ENCODE assay signal across 10 mouse cellular contexts in genomic region chr7:72711193-72712131, GRCm38 (mm10).
DNase-seq lines count a peak whose midpoint lies in the region; ATAC-seq and TF ChIP-seq lines count a peak whose summit lies in the region.
"Had no signal": no experiment of that assay in that cellular context is flagged by ENCODE, and none has a peak within 500 bp of the region (broad histone marks: within the 10 kb centered on the region; RNA-seq: fewer than 3 reads in every experiment).

No protein-coding gene starts in this region.

- H3K27ac ChIP-seq in heart, adult 2 months = no peak overlapping the region
- H3K27ac ChIP-seq in heart, embryonic 10.5 days = no peak overlapping the region
- H3K27ac ChIP-seq in heart, postnatal 0 days (ENCODE audit: low read depth) = no peak overlapping the region
- H3K27ac ChIP-seq in lung, embryonic 15.5 days = no peak overlapping the region
- no peak overlapping the region for H3K27ac ChIP-seq in forebrain, embryonic 11.5 days (ENCODE audit: low read depth, low read length)
- H3K27ac ChIP-seq: liver, embryonic 14.5 days had no signal

- no peak overlapping the region for H3K4me2 ChIP-seq in heart, postnatal 0 days (ENCODE audit: low read depth, low read length)
- H3K4me2 ChIP-seq in lung, embryonic 15.5 days = no peak overlapping the region
- H3K4me2 ChIP-seq in forebrain, embryonic 11.5 days (ENCODE audit: low read depth, low read length, severe bottlenecking) = no peak overlapping the region

- no peak for TF ChIP-seq EP300 in heart, adult 2 months (IDR thresholded peaks at IDR 0.05; ENCODE audit: insufficient read depth, low read depth, low read length)
- TF ChIP-seq EP300 in heart, postnatal 0 days (IDR thresholded peaks at IDR 0.05; ENCODE audit: low read depth) = no peak

- TF ChIP-seq CTCF in heart, adult 2 months (IDR thresholded peaks at IDR 0.05) = no peak
- TF ChIP-seq CTCF in heart, postnatal 0 days (IDR thresholded peaks at IDR 0.05; ENCODE audit: low read depth) = peak; percentile 9

- intact Hi-C loops in heart, adult 2 months (cut with DNase I) = no loop called here

- no peaks in the 10 kb centered on the region for H3K27me3 ChIP-seq in heart, adult 2 months (ENCODE audit: control insufficient read depth, insufficient read depth, low read length)
- no peaks in the 10 kb centered on the region for H3K27me3 ChIP-seq in heart, embryonic 10.5 days (ENCODE audit: insufficient read depth, poor library complexity, severe bottlenecking)
- H3K27me3 ChIP-seq in heart, postnatal 0 days (ENCODE audit: control insufficient read depth, insufficient read depth, low read length) = no peaks in the 10 kb centered on the region
- H3K27me3 ChIP-seq in lung, embryonic 15.5 days = no peaks in the 10 kb centered on the region
- H3K27me3 ChIP-seq in forebrain, embryonic 11.5 days (ENCODE audit: control insufficient read depth, insufficient read depth, low read length) = no peaks in the 10 kb centered on the region

- H3K4me3 ChIP-seq in heart, adult 2 months = no peak overlapping the region
- no peak overlapping the region for H3K4me3 ChIP-seq in heart, embryonic 10.5 days
- no peak overlapping the region for H3K4me3 ChIP-seq in heart, postnatal 0 days (ENCODE audit: low read depth, low read length)
- H3K4me3 ChIP-seq in lung, embryonic 15.5 days = no peak overlapping the region
- H3K4me3 ChIP-seq in forebrain, embryonic 11.5 days (ENCODE audit: low read depth, low read length) = no peak overlapping the region

- H3K9me3 ChIP-seq in heart, embryonic 10.5 days = no peaks in the 10 kb centered on the region
- no peaks in the 10 kb centered on the region for H3K9me3 ChIP-seq in heart, postnatal 0 days (replicated peaks; ENCODE audit: control insufficient read depth, low read length)
- no peaks in the 10 kb centered on the region for H3K9me3 ChIP-seq in lung, embryonic 15.5 days
- no peaks in the 10 kb centered on the region for H3K9me3 ChIP-seq in forebrain, embryonic 11.5 days (ENCODE audit: control insufficient read depth, low read length)

- no peaks in the 10 kb centered on the region for H3K36me3 ChIP-seq in heart, adult 2 months (ENCODE audit: control insufficient read depth, insufficient read depth, low read length)
- H3K36me3 ChIP-seq in heart, embryonic 10.5 days = no peaks in the 10 kb centered on the region
- H3K36me3 ChIP-seq in heart, postnatal 0 days (replicated peaks; ENCODE audit: control insufficient read depth, insufficient read depth, low read length) = no peaks in the 10 kb centered on the region
- H3K36me3 ChIP-seq in lung, embryonic 15.5 days = no peaks in the 10 kb centered on the region
- H3K36me3 ChIP-seq in forebrain, embryonic 11.5 days (ENCODE audit: control insufficient read depth, insufficient read depth, low read length) = no peaks in the 10 kb centered on the region

- DNase-seq in heart, adult 2 months = peak; percentile 33 to 44
- DNase-seq in heart, embryonic 10.5 days (ENCODE audit: low spot score) = no peak
- peak; percentile 42 for DNase-seq in adipocyte (ENCODE audit: low spot score)
- DNase-seq in heart, postnatal 0 days (ENCODE audit: low spot score) = no peak
- no peak for DNase-seq in forebrain, embryonic 11.5 days (ENCODE audit: low spot score)
- DNase-seq: B cell, adult 2 months had no signal

- ATAC-seq in heart, postnatal 0 days (ENCODE audit: insufficient read depth, low read depth) = no peak
- ATAC-seq in lung, embryonic 15.5 days (ENCODE audit: borderline replicate concordance, extremely low read depth, low FRiP score, low TSS enrichment) = peak; percentile 49; the same call in 1 of the 2 replicates
- ATAC-seq in forebrain, embryonic 11.5 days (replicated peaks; ENCODE audit: low FRiP score) = no peak
- ATAC-seq in granulocyte monocyte progenitor cell, adult 5-6 weeks (replicated peaks; ENCODE audit: poor library complexity, severe bottlenecking) = no peak
- no peak for ATAC-seq in erythroid progenitor cell, adult 5-6 weeks (replicated peaks; ENCODE audit: low FRiP score, poor library complexity, severe bottlenecking)

- peaks cover 1% of the 10 kb centered on the region; the same call in 1 of the 2 replicates for H3K4me1 ChIP-seq in heart, adult 2 months (ENCODE audit: control insufficient read depth, insufficient read depth, low read length)
- H3K4me1 ChIP-seq in heart, embryonic 10.5 days = no peaks in the 10 kb centered on the region
- H3K4me1 ChIP-seq in heart, postnatal 0 days (ENCODE audit: control insufficient read depth, insufficient read depth) = no peaks in the 10 kb centered on the region
- H3K4me1 ChIP-seq in lung, embryonic 15.5 days = 0 out of 2 replicates have a peak, but pooled peaks cover 9% of the 10 kb centered on the region
- H3K4me1 ChIP-seq in forebrain, embryonic 11.5 days (replicated peaks; ENCODE audit: control insufficient read depth, insufficient read depth, low read length) = no peaks in the 10 kb centered on the region

- H3K9ac ChIP-seq in heart, adult 2 months (ENCODE audit: low read depth, low read length) = no peak overlapping the region
- H3K9ac ChIP-seq in heart, postnatal 0 days (replicated peaks; ENCODE audit: low read depth, low read length) = no peak overlapping the region
- no peak overlapping the region for H3K9ac ChIP-seq in lung, embryonic 15.5 days
- no peak overlapping the region for H3K9ac ChIP-seq in forebrain, embryonic 11.5 days (ENCODE audit: low read length)
- H3K9ac ChIP-seq: liver, embryonic 14.5 days had no signal

- no peaks in the 10 kb centered on the region for H3K79me2 ChIP-seq in heart, adult 2 months (replicated peaks; ENCODE audit: control insufficient read depth, insufficient read depth, low read length)

- no peak for TF ChIP-seq POLR2A in heart, adult 2 months (IDR thresholded peaks at IDR 0.05; ENCODE audit: insufficient read depth, low read depth, low read length)

- 64% methylated on average over 8 of the region's 8 CpGs for WGBS in heart, adult 2 months
- WGBS in heart, embryonic 10.5 days = 71% methylated on average over 8 of the region's 8 CpGs
- WGBS in heart, postnatal 0 days = 65% methylated on average over 8 of the region's 8 CpGs
- WGBS in lung, embryonic 15.5 days = 38% methylated on average over 8 of the region's 8 CpGs
- 69% methylated on average over 8 of the region's 8 CpGs for WGBS in forebrain, embryonic 11.5 days

Comparison
In these comparisons a context has a peak if more than half of its experiments do, and no peak if none do; other contexts are left out.
1. DNase-seq: peak in heart, adult 2 months (2 of 2) and adipocyte (single experiment); none in heart, embryonic 10.5 days (single experiment), heart, postnatal 0 days (single experiment) and forebrain, embryonic 11.5 days (single experiment).